Mouse (Mus musculus): ENCODE measurements around the gene Plekho1. TPM values are rescaled to one million over a fixed set of nuclear protein-coding genes. Genes with fewer than 3 reads are reported as not detected.
"Not testable (repeated sequence)": the region's sequence is repeated elsewhere in the genome, so short reads cannot be mapped to it uniquely, and the experiment has no call there.

Plekho1 gene
- polyA plus RNA-seq, 1 experiment from 2014 or later, result 74.1 TPM

DNA sequence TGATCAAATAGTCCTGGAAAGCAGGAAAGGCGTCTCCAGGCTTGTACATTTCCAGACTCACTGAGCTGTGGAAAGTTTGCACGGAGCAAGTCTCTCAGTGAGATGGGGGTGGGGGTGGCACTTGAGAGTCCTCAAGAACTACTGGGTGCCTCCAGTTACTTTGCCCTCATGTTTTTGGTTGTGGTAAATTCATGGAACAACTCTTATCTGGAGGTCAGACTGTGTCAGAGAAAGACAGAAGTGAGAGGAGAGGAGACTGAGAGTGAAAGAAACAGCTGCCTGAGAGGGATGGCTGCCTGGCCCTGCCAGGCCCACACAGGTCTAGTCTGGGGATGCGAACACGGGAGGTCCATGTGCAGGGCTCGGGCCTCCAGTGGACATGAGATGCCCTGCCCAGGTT is 40.5 kb downstream of the Plekho1 start:
- no peak overlapping the region for H3K4me2 ChIP-seq
- no peaks in the 10 kb centered on the region for H3K27me3 ChIP-seq
- H3K36me3 ChIP-seq, result no peaks in the 10 kb centered on the region
- no peak overlapping the region for H3K9ac ChIP-seq
- H3K4me1 ChIP-seq (replicated peaks), result peaks cover 14% of the 10 kb centered on the region
- H3K9me3 ChIP-seq, result no peaks in the 10 kb centered on the region
- H3K4me3 ChIP-seq, result no peak overlapping the region
- no peak overlapping the region for H3K27ac ChIP-seq (replicated peaks)
- no peak for ATAC-seq (ENCODE audit: low read depth)
- WGBS, result 96% methylated on average over 5 of the region's 5 CpGs

DNA sequence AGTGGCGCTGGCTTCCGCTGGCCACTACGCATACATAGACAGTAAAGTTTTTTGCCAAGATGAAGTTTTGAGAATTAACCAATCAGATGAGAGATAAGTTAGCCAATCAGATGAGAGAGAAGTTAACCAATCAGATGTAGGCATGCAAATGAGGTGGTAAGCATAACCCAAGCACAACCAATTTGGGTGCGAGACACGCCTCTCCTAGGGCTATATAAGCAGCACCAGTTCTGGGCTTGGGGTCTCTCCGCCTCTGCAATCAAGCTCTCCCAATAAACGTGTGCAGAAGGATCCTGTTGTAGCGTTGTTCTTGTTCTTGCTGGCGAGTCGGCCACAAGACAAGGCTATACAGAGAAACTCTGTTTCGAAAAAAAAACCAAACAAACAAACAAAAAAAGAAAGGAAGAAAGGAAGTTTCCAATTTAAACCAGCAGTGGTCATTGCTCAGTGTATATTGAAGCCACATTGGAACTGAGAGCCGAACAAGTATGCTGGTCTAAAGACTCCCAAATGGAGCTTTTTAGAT is 41.1 kb downstream of the Plekho1 start:
- not testable (repeated sequence) for H3K4me2 ChIP-seq; H3K27ac ChIP-seq (replicated peaks)

DNA sequence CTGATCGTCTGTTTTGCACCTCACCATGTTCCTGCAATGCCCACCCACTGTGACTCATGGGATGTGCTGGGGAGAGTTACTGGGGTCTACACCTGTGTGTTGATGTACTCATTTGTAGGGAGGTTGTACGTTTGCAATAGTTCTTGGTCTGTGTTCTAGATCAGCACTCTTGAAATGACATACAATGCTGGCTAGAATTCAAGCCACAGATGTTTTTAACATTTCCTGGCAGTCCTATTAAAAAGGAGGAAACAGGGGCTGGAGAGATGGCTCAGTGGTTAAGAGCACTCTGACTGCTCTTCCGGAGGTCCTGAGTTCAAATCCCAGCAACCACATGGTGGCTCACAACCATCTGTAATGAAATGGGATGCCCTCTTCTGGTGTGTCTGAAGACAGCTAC is 42.3 kb downstream of the Plekho1 start:
- WGBS, result 63% methylated on average over 3 of the region's 3 CpGs
- peak overlapping the region; percentile 67 for H3K27ac ChIP-seq (replicated peaks)
- no peaks in the 10 kb centered on the region for H3K36me3 ChIP-seq

More for the DNA sequence above, 41.1 kb downstream of the Plekho1 start:
- H3K27me3 ChIP-seq; H3K9me3 ChIP-seq; H3K9ac ChIP-seq; H3K4me3 ChIP-seq; H3K36me3 ChIP-seq; ATAC-seq (ENCODE audit: low read depth): not testable (repeated sequence)
- peaks cover 17% of the 10 kb centered on the region for H3K4me1 ChIP-seq (replicated peaks)
- 87% methylated on average over 12 of the region's 12 CpGs for WGBS

DNA sequence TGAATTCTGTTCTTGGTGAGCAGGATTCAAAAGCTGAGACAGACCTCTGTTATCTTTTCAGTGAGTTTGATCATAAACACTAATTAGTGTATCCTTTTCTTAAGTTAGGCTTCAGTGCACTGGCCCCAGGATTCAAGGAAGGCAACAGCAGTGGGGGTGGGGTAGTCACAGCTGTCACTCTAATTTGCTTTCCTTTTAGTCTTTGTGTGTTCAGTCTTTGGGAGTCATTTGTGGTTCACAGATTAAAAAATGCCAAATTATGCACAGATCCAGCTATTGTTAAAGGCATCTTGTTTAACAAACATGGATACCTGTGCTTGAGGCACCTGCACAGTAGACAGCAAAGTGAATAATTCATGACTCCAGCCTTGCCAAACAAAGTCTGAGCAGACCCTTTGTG is 42.8 kb downstream of the Plekho1 start:
- Histone ChIP-seq H3K27ac (replicated peaks) (peak overlapping the region; percentile 67), H3K4me3 (no peak overlapping the region), H3K4me1 (replicated peaks) (peaks cover 17% of the 10 kb centered on the region), H3K4me2 (no peak overlapping the region), H3K9ac (no peak overlapping the region), H3K36me3 (no peaks in the 10 kb centered on the region), H3K27me3 (no peaks in the 10 kb centered on the region), H3K9me3 (no peaks in the 10 kb centered on the region)
- ATAC-seq (ENCODE audit: low read depth), result no peak

More for the DNA sequence above, 42.3 kb downstream of the Plekho1 start:
- H3K4me2 ChIP-seq, result no peak overlapping the region
- ATAC-seq (ENCODE audit: low read depth), result no peak
- H3K9me3 ChIP-seq, result no peaks in the 10 kb centered on the region
- no peaks in the 10 kb centered on the region for H3K27me3 ChIP-seq
- H3K9ac ChIP-seq, result no peak overlapping the region
- H3K4me3 ChIP-seq, result no peak overlapping the region
- peaks cover 17% of the 10 kb centered on the region for H3K4me1 ChIP-seq (replicated peaks)

DNA sequence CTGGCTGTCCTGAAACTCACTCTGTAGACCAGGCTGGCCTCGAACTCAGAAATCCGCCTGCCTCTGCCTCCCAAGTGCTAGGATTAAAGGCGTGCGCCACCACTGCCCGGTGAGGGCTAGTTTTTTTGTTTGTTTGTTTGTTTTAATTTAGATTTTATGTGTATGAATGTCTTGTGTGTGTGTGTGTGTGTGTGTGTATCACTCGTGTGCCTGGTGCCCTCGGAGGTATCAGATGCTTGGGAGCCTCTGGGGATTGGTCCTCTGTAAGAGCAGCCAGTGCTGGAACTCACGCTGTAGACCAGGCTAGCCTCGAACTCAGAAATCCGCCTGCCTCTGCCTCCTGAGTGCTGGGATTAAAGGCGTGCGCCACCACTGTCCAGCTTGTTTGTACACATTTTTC is 44.2 kb downstream of the Plekho1 start:
- H3K27me3 ChIP-seq, H3K9me3 ChIP-seq, H3K36me3 ChIP-seq: not testable (repeated sequence)
- H3K27ac ChIP-seq (replicated peaks), result peak overlapping the region; percentile 97
- H3K9ac ChIP-seq, result peak overlapping the region; percentile 77
- peak overlapping the region; percentile 53 for H3K4me3 ChIP-seq
- peak overlapping the region; percentile 65 for H3K4me2 ChIP-seq
- ATAC-seq (ENCODE audit: low read depth), result peak; percentile 45; the same call in 1 of the 2 replicates
- H3K4me1 ChIP-seq (replicated peaks), result peaks cover 17% of the 10 kb centered on the region
- 66% methylated on average over 12 of the region's 12 CpGs for WGBS

DNA sequence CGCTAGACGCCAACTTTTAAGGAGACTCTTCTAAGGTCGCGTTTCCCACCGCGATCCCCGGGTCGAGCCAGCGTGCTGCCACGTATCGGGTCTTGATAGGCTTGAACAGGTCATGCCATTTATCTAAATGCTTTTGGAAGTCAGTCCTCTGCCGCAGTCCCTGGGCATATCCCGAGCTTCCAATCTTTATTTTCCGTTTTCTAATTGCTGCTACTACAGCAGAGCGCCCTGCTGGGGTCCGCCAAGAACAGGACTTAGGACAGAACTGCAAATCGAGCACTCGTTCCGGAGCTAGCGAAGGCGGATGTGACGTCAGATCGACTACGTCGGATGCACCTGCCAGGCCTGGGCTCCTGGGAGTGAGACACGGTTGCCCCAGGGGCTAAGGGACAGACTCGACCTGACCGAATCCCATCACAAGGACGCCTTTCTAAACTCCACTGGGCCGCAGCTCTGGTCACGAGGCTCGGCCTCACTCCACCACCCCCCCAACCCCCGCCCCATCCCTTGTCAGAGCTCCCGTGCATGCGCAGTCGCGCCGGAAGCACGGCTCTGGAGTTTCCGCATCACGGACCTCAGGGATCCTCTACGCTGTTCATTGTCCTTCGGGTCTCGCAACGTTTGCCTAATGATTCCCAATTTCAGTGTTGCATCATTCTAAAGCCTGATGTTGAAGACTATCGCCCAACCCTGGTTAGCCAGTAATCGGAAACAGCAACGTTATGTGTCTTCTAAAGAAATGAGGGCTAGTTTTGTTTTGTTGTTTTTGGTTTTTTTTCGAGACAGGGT is 44.8 kb downstream of the Plekho1 start:
- no peaks in the 10 kb centered on the region for H3K9me3 ChIP-seq
- ATAC-seq (ENCODE audit: low read depth), result peak; percentile 97
- 2% methylated on average over 49 of the region's 49 CpGs for WGBS
- peak overlapping the region; percentile 53 for H3K4me3 ChIP-seq
- no peaks in the 10 kb centered on the region for H3K27me3 ChIP-seq
- peak overlapping the region; percentile 77 for H3K9ac ChIP-seq
- peak overlapping the region; percentile 65 for H3K4me2 ChIP-seq
- H3K36me3 ChIP-seq, result peaks cover 7% of the 10 kb centered on the region
- peak overlapping the region; percentile 97 for H3K27ac ChIP-seq (replicated peaks)
- peaks cover 17% of the 10 kb centered on the region for H3K4me1 ChIP-seq (replicated peaks)

DNA sequence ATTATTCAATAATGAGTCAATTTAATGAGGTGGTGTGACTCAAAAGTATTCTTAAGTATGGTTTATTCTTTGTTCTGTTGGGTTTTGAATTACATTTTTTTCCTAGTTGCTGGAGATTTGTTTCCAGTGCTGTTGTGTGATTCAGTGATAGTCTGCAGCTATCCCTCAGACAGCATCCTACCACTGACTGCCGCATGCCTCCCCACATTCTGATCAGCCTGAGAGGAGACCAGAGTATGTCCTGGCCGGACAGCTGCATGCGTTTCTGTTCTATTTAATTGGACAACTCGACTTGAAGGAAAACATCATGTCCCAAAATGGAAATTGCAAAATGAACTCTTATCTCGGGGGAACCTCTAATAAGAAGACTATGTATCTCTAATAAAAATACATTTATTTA is 47.5 kb downstream of the Plekho1 start:
- Histone ChIP-seq H3K27me3 (no peaks in the 10 kb centered on the region), H3K4me1 (replicated peaks) (peaks cover 16% of the 10 kb centered on the region), H3K36me3 (peaks cover 23% of the 10 kb centered on the region), H3K9ac (no peak overlapping the region), H3K9me3 (no peaks in the 10 kb centered on the region), H3K4me2 (no peak overlapping the region), H3K27ac (replicated peaks) (no peak overlapping the region), H3K4me3 (no peak overlapping the region)
- no peak for ATAC-seq (ENCODE audit: low read depth)
- WGBS, result 89% methylated on average over 5 of the region's 5 CpGs

DNA sequence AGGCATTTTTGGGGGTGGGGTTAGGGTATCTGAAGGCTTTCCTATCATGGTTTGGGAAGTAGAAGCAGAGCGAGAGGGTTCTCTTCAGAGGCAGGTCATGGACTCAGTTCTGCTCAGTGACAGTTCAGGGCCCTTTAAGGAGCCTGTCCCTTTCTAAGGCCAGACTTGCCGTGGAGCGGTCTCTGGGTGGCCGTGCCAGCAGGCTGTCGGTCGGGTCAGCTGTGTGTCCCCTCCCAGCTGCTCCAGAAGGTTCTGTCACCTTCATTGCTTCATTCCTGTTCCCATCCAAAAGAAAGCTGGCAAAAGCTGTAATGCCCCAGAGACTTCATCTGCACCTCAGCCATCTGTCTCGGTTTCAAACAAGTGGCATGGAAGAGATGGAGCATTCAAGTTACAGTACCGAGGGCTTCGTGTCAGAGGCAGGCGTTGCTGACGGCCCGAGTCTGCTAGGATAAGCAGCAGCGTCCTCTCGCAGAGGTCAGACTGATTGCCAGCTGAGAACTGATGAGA is 50.0 kb downstream of the Plekho1 start:
- Histone ChIP-seq H3K4me3 (no peak overlapping the region), H3K36me3 (peaks cover 46% of the 10 kb centered on the region), H3K4me2 (no peak overlapping the region), H3K9me3 (no peaks in the 10 kb centered on the region), H3K4me1 (replicated peaks) (peaks cover 5% of the 10 kb centered on the region; the same call in 1 of the 2 replicates), H3K27me3 (no peaks in the 10 kb centered on the region), H3K27ac (replicated peaks) (no peak overlapping the region), H3K9ac (no peak overlapping the region)
- WGBS, result 88% methylated on average over 14 of the region's 14 CpGs
- no peak for ATAC-seq (ENCODE audit: low read depth)

DNA sequence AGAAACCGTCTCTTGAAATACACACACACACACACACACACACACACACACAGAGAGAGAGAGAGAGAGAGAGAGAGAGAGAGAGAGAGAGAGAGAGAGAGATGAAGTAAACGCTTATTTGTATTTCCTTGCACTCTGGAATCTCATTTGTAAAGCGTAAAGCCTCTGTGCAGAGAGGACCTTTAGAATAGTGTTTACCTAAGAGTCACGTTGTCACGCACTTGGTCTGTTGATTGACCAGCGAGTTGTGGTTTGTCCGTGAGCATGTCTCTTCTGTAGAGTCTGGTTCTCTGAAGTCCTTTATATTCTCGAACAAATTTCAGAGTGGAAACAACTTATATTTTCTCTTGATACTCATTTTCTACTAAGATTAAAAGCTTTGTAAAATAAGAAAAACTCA is 51.1 kb downstream of the Plekho1 start:
- Histone ChIP-seq H3K27ac (replicated peaks) (no peak overlapping the region), H3K4me3 (no peak overlapping the region), H3K4me2 (no peak overlapping the region), H3K9me3 (no peaks in the 10 kb centered on the region), H3K9ac (no peak overlapping the region), H3K27me3 (no peaks in the 10 kb centered on the region), H3K4me1 (replicated peaks) (no peaks in the 10 kb centered on the region), H3K36me3 (peaks cover 56% of the 10 kb centered on the region)
- WGBS, result 93% methylated on average over 8 of the region's 8 CpGs
- ATAC-seq (ENCODE audit: low read depth), result no peak

DNA sequence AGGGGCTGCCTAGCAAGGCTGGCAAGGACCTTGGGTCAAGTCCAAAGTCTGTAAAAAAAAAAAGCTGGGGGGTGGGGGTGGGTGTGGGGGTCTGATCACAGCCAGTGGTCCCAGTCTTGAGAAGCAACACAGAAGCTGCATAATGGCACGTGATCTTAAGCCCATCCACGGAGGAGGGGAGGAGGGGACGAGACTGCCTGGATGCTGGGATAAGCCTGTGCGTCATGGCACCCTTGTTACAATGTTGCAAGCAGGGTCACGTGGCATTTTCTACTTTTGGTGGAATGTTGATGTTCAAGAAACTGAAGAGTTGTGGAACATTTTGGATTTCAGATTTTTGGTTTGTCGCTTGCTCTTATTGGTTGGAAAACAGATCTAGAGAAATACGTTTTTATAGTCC is 52.6 kb downstream of the Plekho1 start:
- H3K9me3 ChIP-seq, result no peaks in the 10 kb centered on the region
- H3K4me1 ChIP-seq (replicated peaks), result no peaks in the 10 kb centered on the region
- H3K4me3 ChIP-seq, result no peak overlapping the region
- H3K27ac ChIP-seq (replicated peaks), result no peak overlapping the region
- H3K4me2 ChIP-seq, result no peak overlapping the region
- ATAC-seq (ENCODE audit: low read depth), result no peak
- H3K36me3 ChIP-seq, result peaks cover 71% of the 10 kb centered on the region
- 95% methylated on average over 7 of the region's 7 CpGs for WGBS
- H3K9ac ChIP-seq, result no peak overlapping the region
- no peaks in the 10 kb centered on the region for H3K27me3 ChIP-seq

DNA sequence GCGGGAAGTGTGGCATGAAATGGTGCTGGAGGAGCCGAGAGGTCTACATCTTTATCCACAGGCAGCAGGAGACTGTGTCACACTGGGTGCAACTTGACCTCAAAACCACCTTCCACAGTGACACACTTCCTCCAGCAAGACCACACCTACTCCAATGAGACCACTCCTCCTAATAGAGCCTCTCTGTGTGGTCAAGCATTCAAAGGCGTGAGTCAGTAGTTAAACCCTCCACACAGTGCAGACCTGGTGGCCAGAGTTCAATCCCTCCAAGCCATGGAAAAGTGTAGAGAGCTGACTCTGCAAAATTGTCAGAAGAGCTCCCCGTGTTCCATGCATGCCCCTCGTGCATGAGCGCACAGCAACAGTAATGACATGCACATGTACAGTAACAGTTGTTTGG is 53.1 kb downstream of the Plekho1 start:
- Histone ChIP-seq H3K9ac (no peak overlapping the region), H3K9me3 (no peaks in the 10 kb centered on the region), H3K27me3 (no peaks in the 10 kb centered on the region), H3K36me3 (peaks cover 76% of the 10 kb centered on the region), H3K4me2 (no peak overlapping the region), H3K4me1 (replicated peaks) (no peaks in the 10 kb centered on the region), H3K4me3 (no peak overlapping the region), H3K27ac (replicated peaks) (no peak overlapping the region)
- no peak for ATAC-seq (ENCODE audit: low read depth)
- WGBS, result 88% methylated on average over 6 of the region's 6 CpGs

DNA sequence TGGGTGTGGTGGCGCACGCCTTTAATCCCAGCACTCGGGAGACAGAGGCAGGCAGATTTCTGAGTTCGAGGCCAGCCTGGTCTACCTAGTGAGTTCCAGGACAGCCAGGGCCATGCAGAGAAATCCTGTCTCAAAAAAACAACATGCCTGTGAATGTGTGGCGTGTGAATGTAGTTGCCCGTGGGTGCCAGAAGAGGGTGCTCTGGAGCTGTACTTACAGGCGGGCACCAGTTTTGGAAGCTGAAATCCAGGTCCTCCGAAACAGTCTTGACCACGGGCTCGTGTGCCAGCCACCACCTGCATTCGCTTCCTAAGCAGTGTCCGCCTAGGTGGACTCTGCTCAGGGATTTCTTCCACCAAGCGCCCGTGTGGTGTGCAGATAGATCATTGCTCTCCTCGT is 57.0 kb downstream of the Plekho1 start:
- WGBS, result 92% methylated on average over 15 of the region's 15 CpGs

More for the DNA sequence above, 57.0 kb downstream of the Plekho1 start:
- H3K4me3 ChIP-seq, result no peak overlapping the region
- no peak overlapping the region for H3K27ac ChIP-seq (replicated peaks)
- peaks cover 87% of the 10 kb centered on the region for H3K36me3 ChIP-seq
- H3K4me1 ChIP-seq (replicated peaks), result no peaks in the 10 kb centered on the region
- H3K4me2 ChIP-seq, result no peak overlapping the region
- H3K9me3 ChIP-seq, result no peaks in the 10 kb centered on the region
- H3K9ac ChIP-seq, result no peak overlapping the region
- H3K27me3 ChIP-seq, result no peaks in the 10 kb centered on the region
- no peak for ATAC-seq (ENCODE audit: low read depth)

Data from neural tube, embryonic 13.5 days (tissue).